Mouse (Mus musculus) ovary, postnatal 14 days (tissue): ENCODE measurements around the gene Cdc7.

Source experiments
- DNase-seq: peaks from one replicate; pipeline ENCODE4 v3.0.0; 2022; ENCODE audit warnings: low spot score

The Cdc7 gene

GRCm38 (mm10) chr5:107022064-107022428 is 57.9 kb downstream of the Cdc7 start:
- no peak for DNase-seq

- no peak for DNase-seq
These were observed 59.8 kb downstream of the Cdc7 start for GRCm38 (mm10) chr5:107023951-107024350.

- no peak for DNase-seq
These were observed 61.2 kb downstream of the Cdc7 start for GRCm38 (mm10) chr5:107025371-107025770.

GRCm38 (mm10) chr5:107025809-107026208 is 61.7 kb downstream of the Cdc7 start:
- no peak for DNase-seq

- no peak for DNase-seq
These were observed 63.5 kb downstream of the Cdc7 start for GRCm38 (mm10) chr5:107027616-107028015.

GRCm38 (mm10) chr5:107028557-107028956 is 64.4 kb downstream of the Cdc7 start:
- DNase-seq: no peak

- DNase-seq: no peak
These were observed 65.7 kb downstream of the Cdc7 start for GRCm38 (mm10) chr5:107029801-107030200.

- no peak for DNase-seq
These were observed 66.7 kb downstream of the Cdc7 start for GRCm38 (mm10) chr5:107030821-107031220.
